Mouse (Mus musculus) brown adipose tissue, adult 24 weeks (tissue): ENCODE data around the gene Hsf4. TPM values are rescaled to one million over a fixed set of nuclear protein-coding genes. Genes with fewer than 3 reads are reported as not detected.

ENCODE experiments used
- H3K27ac ChIP-seq: fragments of 200-500 bp; replicated peaks from 2 replicates; pipeline ENCODE4 v1.5.1; 2012; ENCODE audit warnings: low read depth, mild to moderate bottlenecking, low read length
- H3K4me1 ChIP-seq: fragments of 200-500 bp; 2 replicates; pipeline ENCODE4 v1.6.1; 2012; ENCODE audit warnings: low read length, mixed read lengths; ENCODE audit not compliant: control insufficient read depth, insufficient read depth, insufficient read length
- H3K4me3 ChIP-seq: fragments of 200-500 bp; 2 replicates; pipeline ENCODE4 v1.5.1; 2012; ENCODE audit warnings: low read depth, mild to moderate bottlenecking, low read length, moderate library complexity; ENCODE audit not compliant: insufficient read depth
- polyA plus RNA-seq: library from polyadenylated mRNA; stranded (reverse); fragments of >200 nt; gene quantifications from 2 replicates; pipeline ENCODE4 v1.2.4, GENCODE M21; 2012; ENCODE audit not compliant: missing spikeins, insufficient read depth, insufficient read length

Hsf4 gene
- polyA plus RNA-seq, 1 experiment, result 6.9 TPM

- peaks cover 5% of the 10 kb centered on the region; the same call in 1 of the 2 replicates for H3K4me1 ChIP-seq
- peak overlapping the region; percentile 64 for H3K4me3 ChIP-seq
- no peak overlapping the region for H3K27ac ChIP-seq
These were observed 1.1 kb upstream of the Hsf4 start for GRCm38 (mm10) chr8:105268342-105269074.

- 0 out of 2 replicates have a peak overlapping the region, but pooled peaks have one; percentile 37 for H3K27ac ChIP-seq
- H3K4me1 ChIP-seq, result peaks cover 5% of the 10 kb centered on the region; the same call in 1 of the 2 replicates
- peak overlapping the region; percentile 64 for H3K4me3 ChIP-seq
These were observed 534 bp upstream of the Hsf4 start for GRCm38 (mm10) chr8:105269075-105269458.

- Histone ChIP-seq H3K4me1 (peaks cover 2% of the 10 kb centered on the region; the same call in 1 of the 2 replicates), H3K27ac (no peak overlapping the region), H3K4me3 (peak overlapping the region; percentile 64)
These were observed 707 bp downstream of the Hsf4 start for GRCm38 (mm10) chr8:105270101-105270915.

GRCm38 (mm10) chr8:105270916-105271186, 1.2 kb downstream of the Hsf4 start:
- no peak overlapping the region for H3K27ac ChIP-seq
- H3K4me3 ChIP-seq, result no peak overlapping the region
- no peaks in the 10 kb centered on the region for H3K4me1 ChIP-seq

GRCm38 (mm10) chr8:105275387-105275786, 5.8 kb downstream of the Hsf4 start:
- no peak overlapping the region for H3K27ac ChIP-seq
- H3K4me1 ChIP-seq, result no peaks in the 10 kb centered on the region
- no peak overlapping the region for H3K4me3 ChIP-seq

GRCm38 (mm10) chr8:105275840-105276239, 6.2 kb downstream of the Hsf4 start, which contains the start of gene Nol3:
Gene Nol3, plus strand, starts transcription at chr8:105276140.
- Histone ChIP-seq H3K27ac (no peak within 1 kb of the TSS), H3K4me3 (peak within 1 kb of the TSS; percentile 66), H3K4me1 (no peaks in the 10 kb centered on the region)

GRCm38 (mm10) chr8:105276292-105277120, 6.9 kb downstream of the Hsf4 start:
- H3K4me1 ChIP-seq, result no peaks in the 10 kb centered on the region
- peak overlapping the region; percentile 66 for H3K4me3 ChIP-seq
- no peak overlapping the region for H3K27ac ChIP-seq

- no peaks in the 10 kb centered on the region for H3K4me1 ChIP-seq
- no peak overlapping the region for H3K27ac ChIP-seq
- H3K4me3 ChIP-seq, result peak overlapping the region; percentile 38
These were observed 9.3 kb downstream of the Hsf4 start for GRCm38 (mm10) chr8:105278911-105279334.

- Histone ChIP-seq H3K4me1 (no peaks in the 10 kb centered on the region), H3K27ac (no peak overlapping the region), H3K4me3 (no peak overlapping the region)
These were observed 11.0 kb downstream of the Hsf4 start for GRCm38 (mm10) chr8:105280567-105280966.

- Histone ChIP-seq H3K4me3 (no peak overlapping the region), H3K4me1 (no peaks in the 10 kb centered on the region), H3K27ac (no peak overlapping the region)
These were observed 12.2 kb downstream of the Hsf4 start for GRCm38 (mm10) chr8:105281821-105282220.

GRCm38 (mm10) chr8:105282239-105282638, 12.6 kb downstream of the Hsf4 start:
- Histone ChIP-seq H3K4me1 (no peaks in the 10 kb centered on the region), H3K27ac (no peak overlapping the region), H3K4me3 (no peak overlapping the region)

- H3K4me3 ChIP-seq, result no peak overlapping the region
- H3K27ac ChIP-seq, result no peak overlapping the region
- H3K4me1 ChIP-seq, result no peaks in the 10 kb centered on the region
These were observed 13.5 kb downstream of the Hsf4 start for GRCm38 (mm10) chr8:105283074-105283473.

GRCm38 (mm10) chr8:105285514-105285913, 15.9 kb downstream of the Hsf4 start:
- Histone ChIP-seq H3K27ac (no peak overlapping the region), H3K4me1 (peaks cover 8% of the 10 kb centered on the region)

GRCm38 (mm10) chr8:105286907-105287306, 17.3 kb downstream of the Hsf4 start:
- Histone ChIP-seq H3K27ac (no peak overlapping the region), H3K4me3 (no peak overlapping the region), H3K4me1 (peaks cover 9% of the 10 kb centered on the region)

More at GRCm38 (mm10) chr8:105285514-105285913, 15.9 kb downstream of the Hsf4 start:
- no peak overlapping the region for H3K4me3 ChIP-seq

GRCm38 (mm10) chr8:105288231-105288630, 18.6 kb downstream of the Hsf4 start:
- no peak overlapping the region for H3K27ac ChIP-seq
- H3K4me3 ChIP-seq, result no peak overlapping the region
- peaks cover 9% of the 10 kb centered on the region for H3K4me1 ChIP-seq
